Mouse (Mus musculus): Measurements from ENCODE around the gene BC049715. TPM values are rescaled to one million over a fixed set of nuclear protein-coding genes. Genes with fewer than 3 reads are reported as not detected.

The BC049715 gene
- polyA plus RNA-seq, 1 experiment from 2014 or later = 1.7 TPM

GRCm38 (mm10) chr6:136850267-136850666 lies 22.8 kb downstream of the BC049715 start:
- ATAC-seq (replicated peaks; ENCODE audit: low FRiP score, low TSS enrichment, low read depth) (no peak), DNase-seq (ENCODE audit: low spot score) (no peak)
- Histone ChIP-seq H3K9ac (ENCODE audit: low read length) (no peak overlapping the region), H3K27ac (ENCODE audit: low read depth) (no peak overlapping the region), H3K27me3 (replicated peaks; ENCODE audit: control insufficient read depth, insufficient read depth, low read length) (no peaks in the 10 kb centered on the region), H3K4me2 (ENCODE audit: low read length) (no peak overlapping the region), H3K36me3 (ENCODE audit: control insufficient read depth, insufficient read depth, low read length) (no peaks in the 10 kb centered on the region), H3K9me3 (ENCODE audit: control insufficient read depth, low read length) (no peaks in the 10 kb centered on the region), H3K4me1 (replicated peaks; ENCODE audit: control insufficient read depth, insufficient read depth, low read length) (0 out of 2 replicates have a peak, but pooled peaks cover 4% of the 10 kb centered on the region), H3K4me3 (ENCODE audit: low read depth, low read length) (no peak overlapping the region)
- WGBS = 72% methylated on average over 6 of the region's 6 CpGs

- ATAC-seq (replicated peaks; ENCODE audit: low FRiP score, low TSS enrichment, low read depth) = no peak
- H3K27ac ChIP-seq (ENCODE audit: low read depth) = no peak overlapping the region
- H3K4me2 ChIP-seq (ENCODE audit: low read length) = no peak overlapping the region
- no peaks in the 10 kb centered on the region for H3K36me3 ChIP-seq (ENCODE audit: control insufficient read depth, insufficient read depth, low read length)
- no peak overlapping the region for H3K9ac ChIP-seq (ENCODE audit: low read length)
- H3K9me3 ChIP-seq (ENCODE audit: control insufficient read depth, low read length) = no peaks in the 10 kb centered on the region
- no peak overlapping the region for H3K4me3 ChIP-seq (ENCODE audit: low read depth, low read length)
- peaks cover 17% of the 10 kb centered on the region for H3K4me1 ChIP-seq (replicated peaks; ENCODE audit: control insufficient read depth, insufficient read depth, low read length)
- WGBS = 81% methylated on average over 4 of the region's 4 CpGs
- no peaks in the 10 kb centered on the region for H3K27me3 ChIP-seq (replicated peaks; ENCODE audit: control insufficient read depth, insufficient read depth, low read length)
- DNase-seq (ENCODE audit: low spot score) = no peak
Measured at GRCm38 (mm10) chr6:136852348-136852747, 24.9 kb downstream of the BC049715 start.

GRCm38 (mm10) chr6:136852762-136853161 lies 25.3 kb downstream of the BC049715 start:
- H3K36me3 ChIP-seq (ENCODE audit: control insufficient read depth, insufficient read depth, low read length) = no peaks in the 10 kb centered on the region
- DNase-seq (ENCODE audit: low spot score) (no peak), ATAC-seq (replicated peaks; ENCODE audit: low FRiP score, low TSS enrichment, low read depth) (no peak)
- no peaks in the 10 kb centered on the region for H3K27me3 ChIP-seq (replicated peaks; ENCODE audit: control insufficient read depth, insufficient read depth, low read length)
- no peak overlapping the region for H3K4me3 ChIP-seq (ENCODE audit: low read depth, low read length)
- H3K9ac ChIP-seq (ENCODE audit: low read length) = no peak overlapping the region
- peaks cover 21% of the 10 kb centered on the region for H3K4me1 ChIP-seq (replicated peaks; ENCODE audit: control insufficient read depth, insufficient read depth, low read length)
- no peak overlapping the region for H3K27ac ChIP-seq (ENCODE audit: low read depth)
- H3K9me3 ChIP-seq (ENCODE audit: control insufficient read depth, low read length) = no peaks in the 10 kb centered on the region
- no peak overlapping the region for H3K4me2 ChIP-seq (ENCODE audit: low read length)
- WGBS = 40% methylated on average over 3 of the region's 3 CpGs

- H3K4me1 ChIP-seq (replicated peaks; ENCODE audit: control insufficient read depth, insufficient read depth, low read length) = peaks cover 31% of the 10 kb centered on the region
- H3K4me2 ChIP-seq (ENCODE audit: low read length) = no peak overlapping the region
- H3K27me3 ChIP-seq (replicated peaks; ENCODE audit: control insufficient read depth, insufficient read depth, low read length) = no peaks in the 10 kb centered on the region
- no peak for DNase-seq (ENCODE audit: low spot score)
- H3K9me3 ChIP-seq (ENCODE audit: control insufficient read depth, low read length) = no peaks in the 10 kb centered on the region
- H3K27ac ChIP-seq (ENCODE audit: low read depth) = no peak overlapping the region
- no peak overlapping the region for H3K9ac ChIP-seq (ENCODE audit: low read length)
- H3K36me3 ChIP-seq (ENCODE audit: control insufficient read depth, insufficient read depth, low read length) = no peaks in the 10 kb centered on the region
- 81% methylated on average over 11 of the region's 11 CpGs for WGBS
- H3K4me3 ChIP-seq (ENCODE audit: low read depth, low read length) = no peak overlapping the region
- no peak for ATAC-seq (replicated peaks; ENCODE audit: low FRiP score, low TSS enrichment, low read depth)
Measured at GRCm38 (mm10) chr6:136854361-136854781, 26.9 kb downstream of the BC049715 start.

GRCm38 (mm10) chr6:136855183-136855582 lies 27.8 kb downstream of the BC049715 start:
- H3K9ac ChIP-seq (ENCODE audit: low read length) = no peak overlapping the region
- no peak overlapping the region for H3K4me3 ChIP-seq (ENCODE audit: low read depth, low read length)
- H3K9me3 ChIP-seq (ENCODE audit: control insufficient read depth, low read length) = no peaks in the 10 kb centered on the region
- ATAC-seq (replicated peaks; ENCODE audit: low FRiP score, low TSS enrichment, low read depth) (no peak), DNase-seq (ENCODE audit: low spot score) (no peak)
- H3K27me3 ChIP-seq (replicated peaks; ENCODE audit: control insufficient read depth, insufficient read depth, low read length) = no peaks in the 10 kb centered on the region
- H3K4me1 ChIP-seq (replicated peaks; ENCODE audit: control insufficient read depth, insufficient read depth, low read length) = peaks cover 31% of the 10 kb centered on the region
- no peaks in the 10 kb centered on the region for H3K36me3 ChIP-seq (ENCODE audit: control insufficient read depth, insufficient read depth, low read length)
- peak overlapping the region; percentile 42; the same call in 1 of the 2 replicates for H3K4me2 ChIP-seq (ENCODE audit: low read length)
- no peak overlapping the region for H3K27ac ChIP-seq (ENCODE audit: low read depth)
- WGBS = 70% methylated on average over 2 of the region's 2 CpGs

GRCm38 (mm10) chr6:136856071-136856636 lies 28.7 kb downstream of the BC049715 start:
- no peak for DNase-seq (ENCODE audit: low spot score)
- Histone ChIP-seq H3K36me3 (ENCODE audit: control insufficient read depth, insufficient read depth, low read length) (no peaks in the 10 kb centered on the region), H3K4me1 (replicated peaks; ENCODE audit: control insufficient read depth, insufficient read depth, low read length) (peaks cover 31% of the 10 kb centered on the region), H3K9ac (ENCODE audit: low read length) (0 out of 2 replicates have a peak overlapping the region, but pooled peaks have one; percentile 31), H3K4me3 (ENCODE audit: low read depth, low read length) (0 out of 2 replicates have a peak overlapping the region, but pooled peaks have one; percentile 15), H3K4me2 (ENCODE audit: low read length) (peak overlapping the region; percentile 42), H3K27ac (ENCODE audit: low read depth) (peak overlapping the region; percentile 47; the same call in 1 of the 2 replicates), H3K27me3 (replicated peaks; ENCODE audit: control insufficient read depth, insufficient read depth, low read length) (no peaks in the 10 kb centered on the region), H3K9me3 (ENCODE audit: control insufficient read depth, low read length) (no peaks in the 10 kb centered on the region)
- WGBS = 31% methylated on average over 14 of the region's 14 CpGs
- no peak for ATAC-seq (replicated peaks; ENCODE audit: low FRiP score, low TSS enrichment, low read depth)

- 30% methylated on average over 18 of the region's 18 CpGs for WGBS
- H3K9me3 ChIP-seq (ENCODE audit: control insufficient read depth, low read length) = no peaks in the 10 kb centered on the region
- DNase-seq (ENCODE audit: low spot score) (peak; percentile 64), ATAC-seq (replicated peaks; ENCODE audit: low FRiP score, low TSS enrichment, low read depth) (no peak)
- peak within 1 kb of the TSS; percentile 88 for H3K27ac ChIP-seq (ENCODE audit: low read depth)
- H3K27me3 ChIP-seq (replicated peaks; ENCODE audit: control insufficient read depth, insufficient read depth, low read length) = no peaks in the 10 kb centered on the region
- peaks cover 31% of the 10 kb centered on the region for H3K4me1 ChIP-seq (replicated peaks; ENCODE audit: control insufficient read depth, insufficient read depth, low read length)
- H3K4me2 ChIP-seq (ENCODE audit: low read length) = peak within 1 kb of the TSS; percentile 42
- peak within 1 kb of the TSS; percentile 15; the same call in 1 of the 2 replicates for H3K4me3 ChIP-seq (ENCODE audit: low read depth, low read length)
- H3K36me3 ChIP-seq (ENCODE audit: control insufficient read depth, insufficient read depth, low read length) = no peaks in the 10 kb centered on the region
- peak within 1 kb of the TSS; percentile 22; the same call in 1 of the 2 replicates for H3K9ac ChIP-seq (ENCODE audit: low read length)
Measured at GRCm38 (mm10) chr6:136857186-136857872, 29.9 kb downstream of the BC049715 start, which contains the start of gene Art4. Gene Art4, minus strand, starts transcription at chr6:136857733.

- 9% methylated on average over 11 of the region's 11 CpGs for WGBS
- Histone ChIP-seq H3K9ac (ENCODE audit: low read length) (peak overlapping the region; percentile 22; the same call in 1 of the 2 replicates), H3K36me3 (ENCODE audit: control insufficient read depth, insufficient read depth, low read length) (no peaks in the 10 kb centered on the region), H3K27me3 (replicated peaks; ENCODE audit: control insufficient read depth, insufficient read depth, low read length) (no peaks in the 10 kb centered on the region), H3K27ac (ENCODE audit: low read depth) (peak overlapping the region; percentile 88), H3K4me2 (ENCODE audit: low read length) (peak overlapping the region; percentile 42), H3K4me1 (replicated peaks; ENCODE audit: control insufficient read depth, insufficient read depth, low read length) (peaks cover 27% of the 10 kb centered on the region), H3K4me3 (ENCODE audit: low read depth, low read length) (0 out of 2 replicates have a peak overlapping the region, but pooled peaks have one; percentile 15), H3K9me3 (ENCODE audit: control insufficient read depth, low read length) (no peaks in the 10 kb centered on the region)
- no peak for DNase-seq (ENCODE audit: low spot score)
- ATAC-seq (replicated peaks; ENCODE audit: low FRiP score, low TSS enrichment, low read depth) = no peak
Measured at GRCm38 (mm10) chr6:136857873-136858260, 30.4 kb downstream of the BC049715 start.

Data from intestine, embryonic 14.5 days (tissue).